Mouse (Mus musculus): Measurements from ENCODE around the gene Ikzf1. TPM values are rescaled to one million over a fixed set of nuclear protein-coding genes. Genes with fewer than 3 reads are reported as not detected.

Gene Ikzf1
- polyA plus RNA-seq, 1 experiment, result 645 TPM

- no peak for DNase-seq
- no peaks in the 10 kb centered on the region for H3K27me3 ChIP-seq (ENCODE audit: control insufficient read depth, insufficient read depth, low read length)
- H3K4me1 ChIP-seq (replicated peaks; ENCODE audit: control insufficient read depth, insufficient read depth, low read length), result peaks cover 13% of the 10 kb centered on the region
- peak overlapping the region; percentile 49; the same call in 1 of the 2 replicates for H3K27ac ChIP-seq (ENCODE audit: control insufficient read depth, insufficient read depth, low read length)
- TF ChIP-seq CTCF (IDR thresholded peaks at IDR 0.05; ENCODE audit: borderline replicate concordance, control insufficient read depth, extremely low read depth, insufficient read depth, low read length, poor library complexity), result no peak
- TF ChIP-seq POLR2A (IDR thresholded peaks at IDR 0.05; ENCODE audit: control insufficient read depth, extremely low read depth, insufficient read depth, low read length, poor library complexity), result no peak
- peak overlapping the region; percentile 8; the same call in 1 of the 2 replicates for H3K4me3 ChIP-seq (ENCODE audit: control insufficient read depth, insufficient read depth, low read length)
- 3% methylated on average over 6 of the region's 6 CpGs for WGBS
- H3K36me3 ChIP-seq (ENCODE audit: control insufficient read depth, insufficient read depth, low read length), result no peaks in the 10 kb centered on the region
Measured at GRCm38 (mm10) chr11:11688766-11689330, 4.0 kb downstream of the Ikzf1 start.

DNA sequence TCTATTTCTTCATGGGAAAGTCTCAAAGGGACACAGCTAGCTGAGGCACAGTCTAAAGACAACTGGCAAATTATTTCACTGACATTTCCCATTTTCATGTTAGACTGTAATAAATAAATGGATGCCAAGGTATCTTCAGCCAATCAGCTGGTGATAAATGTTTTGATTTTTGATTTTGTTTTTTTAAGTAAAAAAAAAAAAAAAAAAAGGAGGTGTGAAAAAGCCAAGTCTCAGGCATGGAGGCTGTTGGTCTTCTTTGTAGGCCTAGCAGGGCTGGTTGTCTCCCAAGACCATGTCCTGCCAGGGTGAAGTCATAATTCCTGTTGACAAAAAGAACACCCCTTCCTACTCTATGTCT, 4.9 kb downstream of the Ikzf1 start:
- peak overlapping the region; percentile 99 for H3K27ac ChIP-seq (ENCODE audit: control insufficient read depth, insufficient read depth, low read length)
- H3K36me3 ChIP-seq (ENCODE audit: control insufficient read depth, insufficient read depth, low read length), result no peaks in the 10 kb centered on the region
- TF ChIP-seq POLR2A (IDR thresholded peaks at IDR 0.05; ENCODE audit: control insufficient read depth, extremely low read depth, insufficient read depth, low read length, poor library complexity) (no peak), CTCF (IDR thresholded peaks at IDR 0.05; ENCODE audit: borderline replicate concordance, control insufficient read depth, extremely low read depth, insufficient read depth, low read length, poor library complexity) (no peak)
- H3K4me1 ChIP-seq (replicated peaks; ENCODE audit: control insufficient read depth, insufficient read depth, low read length), result peaks cover 14% of the 10 kb centered on the region
- H3K4me3 ChIP-seq (ENCODE audit: control insufficient read depth, insufficient read depth, low read length), result peak overlapping the region; percentile 79; the same call in 1 of the 2 replicates
- no peaks in the 10 kb centered on the region for H3K27me3 ChIP-seq (ENCODE audit: control insufficient read depth, insufficient read depth, low read length)
- no peak for DNase-seq

DNA sequence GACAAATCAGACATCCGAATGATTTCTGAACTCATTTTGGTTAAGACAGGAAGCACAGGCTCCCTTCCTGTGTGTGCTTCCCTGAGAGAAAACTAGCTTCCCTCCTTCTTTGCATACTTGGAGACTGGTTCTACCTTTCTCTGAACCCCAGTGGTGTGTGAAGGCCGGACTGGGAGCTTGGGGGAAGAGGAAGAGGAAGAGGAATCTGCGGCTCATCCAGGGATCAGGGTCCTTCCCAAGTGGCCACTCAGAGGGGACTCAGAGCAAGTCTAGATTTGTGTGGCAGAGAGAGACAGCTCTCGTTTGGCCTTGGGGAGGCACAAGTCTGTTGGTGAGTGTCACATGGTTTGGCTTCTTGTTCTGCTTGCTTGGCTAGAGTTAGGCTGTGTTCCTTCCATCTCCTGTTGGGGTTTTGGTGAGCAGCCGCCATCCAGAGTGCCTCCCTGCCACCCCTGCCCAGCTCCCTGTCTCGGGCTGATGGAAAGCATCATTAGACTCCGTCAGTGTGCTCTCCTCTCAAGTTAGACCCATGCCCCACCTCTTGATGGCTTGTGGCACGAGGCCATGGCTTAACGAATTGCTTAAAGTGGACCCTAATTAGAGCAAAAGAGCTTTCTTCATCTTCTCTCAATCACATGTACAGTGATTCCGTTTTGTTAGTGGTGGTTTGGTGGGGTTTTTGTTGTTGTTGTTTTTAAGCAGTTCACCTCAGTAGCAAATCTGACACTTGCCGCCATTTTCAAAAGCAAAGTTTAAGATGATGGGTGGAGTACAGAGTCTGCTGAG, 5.4 kb downstream of the Ikzf1 start:
- 5% methylated on average over 11 of the region's 11 CpGs for WGBS
- Histone ChIP-seq H3K36me3 (ENCODE audit: control insufficient read depth, insufficient read depth, low read length) (no peaks in the 10 kb centered on the region), H3K27ac (ENCODE audit: control insufficient read depth, insufficient read depth, low read length) (peak overlapping the region; percentile 99), H3K4me3 (ENCODE audit: control insufficient read depth, insufficient read depth, low read length) (peak overlapping the region; percentile 79), H3K27me3 (ENCODE audit: control insufficient read depth, insufficient read depth, low read length) (no peaks in the 10 kb centered on the region), H3K4me1 (replicated peaks; ENCODE audit: control insufficient read depth, insufficient read depth, low read length) (peaks cover 12% of the 10 kb centered on the region)
- TF ChIP-seq CTCF (IDR thresholded peaks at IDR 0.05; ENCODE audit: borderline replicate concordance, control insufficient read depth, extremely low read depth, insufficient read depth, low read length, poor library complexity) (0 out of 2 replicates have a peak, but pooled peaks have one; percentile 21), POLR2A (IDR thresholded peaks at IDR 0.05; ENCODE audit: control insufficient read depth, extremely low read depth, insufficient read depth, low read length, poor library complexity) (peak; percentile 46; the same call in 1 of the 2 replicates)
- peak; percentile 68 for DNase-seq

GRCm38 (mm10) chr11:11690845-11691196, 6.0 kb downstream of the Ikzf1 start:
- Histone ChIP-seq H3K27ac (ENCODE audit: control insufficient read depth, insufficient read depth, low read length) (peak overlapping the region; percentile 25; the same call in 1 of the 2 replicates), H3K4me3 (ENCODE audit: control insufficient read depth, insufficient read depth, low read length) (no peak overlapping the region), H3K4me1 (replicated peaks; ENCODE audit: control insufficient read depth, insufficient read depth, low read length) (peaks cover 15% of the 10 kb centered on the region), H3K27me3 (ENCODE audit: control insufficient read depth, insufficient read depth, low read length) (no peaks in the 10 kb centered on the region), H3K36me3 (ENCODE audit: control insufficient read depth, insufficient read depth, low read length) (no peaks in the 10 kb centered on the region)
- 6% methylated on average over 8 of the region's 8 CpGs for WGBS
- no peak for TF ChIP-seq CTCF (IDR thresholded peaks at IDR 0.05; ENCODE audit: borderline replicate concordance, control insufficient read depth, extremely low read depth, insufficient read depth, low read length, poor library complexity)
- TF ChIP-seq POLR2A (IDR thresholded peaks at IDR 0.05; ENCODE audit: control insufficient read depth, extremely low read depth, insufficient read depth, low read length, poor library complexity), result no peak
- no peak for DNase-seq

- H3K27ac ChIP-seq (ENCODE audit: control insufficient read depth, insufficient read depth, low read length), result peak overlapping the region; percentile 95
- peaks cover 22% of the 10 kb centered on the region for H3K4me1 ChIP-seq (replicated peaks; ENCODE audit: control insufficient read depth, insufficient read depth, low read length)
- TF ChIP-seq CTCF (IDR thresholded peaks at IDR 0.05; ENCODE audit: borderline replicate concordance, control insufficient read depth, extremely low read depth, insufficient read depth, low read length, poor library complexity) (no peak), POLR2A (IDR thresholded peaks at IDR 0.05; ENCODE audit: control insufficient read depth, extremely low read depth, insufficient read depth, low read length, poor library complexity) (no peak)
- 4% methylated on average over 14 of the region's 14 CpGs for WGBS
- no peaks in the 10 kb centered on the region for H3K27me3 ChIP-seq (ENCODE audit: control insufficient read depth, insufficient read depth, low read length)
- peak overlapping the region; percentile 45 for H3K4me3 ChIP-seq (ENCODE audit: control insufficient read depth, insufficient read depth, low read length)
- H3K36me3 ChIP-seq (ENCODE audit: control insufficient read depth, insufficient read depth, low read length), result no peaks in the 10 kb centered on the region
- no peak for DNase-seq
Measured at GRCm38 (mm10) chr11:11691324-11692058, 6.7 kb downstream of the Ikzf1 start.

GRCm38 (mm10) chr11:11692558-11693166, 7.9 kb downstream of the Ikzf1 start:
- peaks cover 28% of the 10 kb centered on the region for H3K4me1 ChIP-seq (replicated peaks; ENCODE audit: control insufficient read depth, insufficient read depth, low read length)
- no peak for DNase-seq
- H3K4me3 ChIP-seq (ENCODE audit: control insufficient read depth, insufficient read depth, low read length), result no peak overlapping the region; the same call in 1 of the 2 replicates
- H3K36me3 ChIP-seq (ENCODE audit: control insufficient read depth, insufficient read depth, low read length), result no peaks in the 10 kb centered on the region
- H3K27ac ChIP-seq (ENCODE audit: control insufficient read depth, insufficient read depth, low read length), result peak overlapping the region; percentile 55
- 30% methylated on average over 10 of the region's 10 CpGs for WGBS
- no peaks in the 10 kb centered on the region for H3K27me3 ChIP-seq (ENCODE audit: control insufficient read depth, insufficient read depth, low read length)
- no peak for TF ChIP-seq POLR2A (IDR thresholded peaks at IDR 0.05; ENCODE audit: control insufficient read depth, extremely low read depth, insufficient read depth, low read length, poor library complexity)
